Mouse (Mus musculus): ENCODE measurements at regions not wholly inside any gene's neighbourhood (a gene's known extent, or its start where the extent isn't known, plus 50 kb on each side); places are given as distances from the start of the nearest gene placed in this dataset.
A peak's percentile ranks its signal among the peaks of the same experiment; 100 is the strongest.
"Not testable (repeated sequence)": the region's sequence is repeated elsewhere in the genome, so short reads cannot be mapped to it uniquely, and the experiment has no call there.

- H3K36me3 ChIP-seq (ENCODE audit: control insufficient read depth, insufficient read depth, low read length); H3K4me3 ChIP-seq (ENCODE audit: low read depth, low read length); DNase-seq (ENCODE audit: low spot score); H3K4me1 ChIP-seq (replicated peaks; ENCODE audit: control insufficient read depth, insufficient read depth, low read length); H3K9me3 ChIP-seq (ENCODE audit: control insufficient read depth, low read length); H3K9ac ChIP-seq (ENCODE audit: low read depth, low read length); H3K27ac ChIP-seq (ENCODE audit: low read depth, low read length); H3K4me2 ChIP-seq (replicated peaks; ENCODE audit: low read depth, low read length); ATAC-seq (ENCODE audit: low FRiP score); H3K27me3 ChIP-seq (ENCODE audit: control insufficient read depth, insufficient read depth, low read length): not testable (repeated sequence)
- WGBS = 91% methylated on average over 10 of the region's 10 CpGs
Observed at GRCm38 (mm10) chr17:4894756-4895330, 99.3 kb upstream of the Arid1b start.

- Histone ChIP-seq H3K9ac (ENCODE audit: low read depth, low read length) (no peak overlapping the region), H3K27ac (ENCODE audit: low read depth, low read length) (no peak overlapping the region), H3K9me3 (ENCODE audit: control insufficient read depth, low read length) (no peaks in the 10 kb centered on the region), H3K27me3 (ENCODE audit: control insufficient read depth, insufficient read depth, low read length) (no peaks in the 10 kb centered on the region), H3K4me3 (ENCODE audit: low read depth, low read length) (no peak overlapping the region), H3K4me1 (replicated peaks; ENCODE audit: control insufficient read depth, insufficient read depth, low read length) (no peaks in the 10 kb centered on the region), H3K36me3 (ENCODE audit: control insufficient read depth, insufficient read depth, low read length) (no peaks in the 10 kb centered on the region), H3K4me2 (replicated peaks; ENCODE audit: low read depth, low read length) (no peak overlapping the region)
- WGBS = 83% methylated on average over 3 of the region's 3 CpGs
- ATAC-seq (ENCODE audit: low FRiP score) (no peak), DNase-seq (ENCODE audit: low spot score) (no peak)
Observed at GRCm38 (mm10) chr17:4903129-4903528, 91.0 kb upstream of the Arid1b start.

DNA sequence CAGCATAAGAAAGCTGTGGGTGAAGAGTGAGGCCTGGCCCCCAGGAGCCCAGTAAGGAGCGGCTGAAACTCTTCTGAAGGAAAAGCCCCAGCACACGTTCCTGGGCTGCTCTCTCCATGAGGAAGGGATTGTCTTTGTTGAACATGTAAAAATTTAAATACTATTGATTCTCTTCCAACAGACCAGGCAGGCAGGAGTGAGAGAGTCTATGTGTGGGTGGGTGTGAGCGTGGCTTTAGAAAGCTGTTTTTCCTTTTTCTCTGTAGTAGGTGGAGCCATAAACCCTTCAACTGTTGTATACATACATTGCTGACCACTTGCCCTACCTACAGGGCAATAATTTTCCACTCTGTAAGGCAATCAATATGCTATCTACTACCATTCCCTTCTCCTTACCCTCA is 87.6 kb upstream of the Arid1b start:
- Histone ChIP-seq H3K36me3 (ENCODE audit: control insufficient read depth, insufficient read depth, low read length) (no peaks in the 10 kb centered on the region), H3K9ac (ENCODE audit: low read depth, low read length) (no peak overlapping the region), H3K9me3 (ENCODE audit: control insufficient read depth, low read length) (no peaks in the 10 kb centered on the region), H3K4me1 (replicated peaks; ENCODE audit: control insufficient read depth, insufficient read depth, low read length) (no peaks in the 10 kb centered on the region), H3K27ac (ENCODE audit: low read depth, low read length) (peak overlapping the region; percentile 98), H3K4me3 (ENCODE audit: low read depth, low read length) (no peak overlapping the region), H3K4me2 (replicated peaks; ENCODE audit: low read depth, low read length) (no peak overlapping the region), H3K27me3 (ENCODE audit: control insufficient read depth, insufficient read depth, low read length) (no peaks in the 10 kb centered on the region)
- ATAC-seq (ENCODE audit: low FRiP score) = no peak
- WGBS = 39% methylated on average over 3 of the region's 3 CpGs
- DNase-seq (ENCODE audit: low spot score) = peak; percentile 15

DNA sequence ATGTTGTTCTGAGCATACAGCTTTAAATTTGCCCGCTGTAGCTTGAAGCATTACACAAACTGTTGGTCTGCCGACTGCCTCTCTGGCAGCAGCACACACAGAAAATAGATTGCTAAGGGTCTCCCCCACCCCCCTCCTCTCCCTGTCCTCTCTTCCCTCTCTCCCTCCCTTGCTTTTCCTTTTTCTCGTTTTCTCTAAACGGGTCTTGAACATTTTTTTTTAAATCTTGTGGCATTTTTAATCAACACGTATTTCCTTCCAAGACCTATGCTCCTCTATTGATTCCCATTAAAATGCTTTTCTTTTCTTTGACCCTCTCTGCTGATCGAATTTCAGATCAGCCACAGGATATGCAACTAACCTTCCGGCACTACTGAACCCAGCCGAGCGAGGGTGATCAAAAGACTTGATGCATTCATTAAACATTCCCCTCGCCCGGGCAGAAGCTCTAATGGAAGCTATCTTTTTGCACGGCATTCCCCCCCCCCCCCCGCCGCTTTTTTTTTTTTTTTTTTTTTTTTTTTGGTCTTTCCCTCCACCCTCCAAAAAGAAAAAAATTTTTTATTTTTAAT is 86.9 kb upstream of the Arid1b start:
- Histone ChIP-seq H3K4me1 (replicated peaks; ENCODE audit: control insufficient read depth, insufficient read depth, low read length) (no peaks in the 10 kb centered on the region), H3K4me3 (ENCODE audit: low read depth, low read length) (peak overlapping the region; percentile 40), H3K4me2 (replicated peaks; ENCODE audit: low read depth, low read length) (peak overlapping the region; percentile 34), H3K27ac (ENCODE audit: low read depth, low read length) (peak overlapping the region; percentile 98), H3K9ac (ENCODE audit: low read depth, low read length) (peak overlapping the region; percentile 32; the same call in 1 of the 2 replicates), H3K36me3 (ENCODE audit: control insufficient read depth, insufficient read depth, low read length) (no peaks in the 10 kb centered on the region), H3K27me3 (ENCODE audit: control insufficient read depth, insufficient read depth, low read length) (no peaks in the 10 kb centered on the region), H3K9me3 (ENCODE audit: control insufficient read depth, low read length) (no peaks in the 10 kb centered on the region)
- DNase-seq (ENCODE audit: low spot score) (peak; percentile 79), ATAC-seq (ENCODE audit: low FRiP score) (peak; percentile 79)
- under 1% methylated on average over 14 of the region's 14 CpGs for WGBS

GRCm38 (mm10) chr17:4907841-4908571 is 86.1 kb upstream of the Arid1b start:
- no peaks in the 10 kb centered on the region for H3K36me3 ChIP-seq (ENCODE audit: control insufficient read depth, insufficient read depth, low read length)

GRCm38 (mm10) chr17:4908572-4908965 is 85.6 kb upstream of the Arid1b start:
- 2% methylated on average over 17 of the region's 17 CpGs for WGBS
- H3K4me3 ChIP-seq (ENCODE audit: low read depth, low read length) = peak overlapping the region; percentile 40
- ATAC-seq (ENCODE audit: low FRiP score) (peak; percentile 49), DNase-seq (ENCODE audit: low spot score) (no peak)
- no peaks in the 10 kb centered on the region for H3K9me3 ChIP-seq (ENCODE audit: control insufficient read depth, low read length)
- peak overlapping the region; percentile 71 for H3K9ac ChIP-seq (ENCODE audit: low read depth, low read length)
- H3K4me2 ChIP-seq (replicated peaks; ENCODE audit: low read depth, low read length) = peak overlapping the region; percentile 48
- H3K27me3 ChIP-seq (ENCODE audit: control insufficient read depth, insufficient read depth, low read length) = no peaks in the 10 kb centered on the region
- H3K36me3 ChIP-seq (ENCODE audit: control insufficient read depth, insufficient read depth, low read length) = no peaks in the 10 kb centered on the region
- no peaks in the 10 kb centered on the region for H3K4me1 ChIP-seq (replicated peaks; ENCODE audit: control insufficient read depth, insufficient read depth, low read length)
- peak overlapping the region; percentile 98 for H3K27ac ChIP-seq (ENCODE audit: low read depth, low read length)

More at GRCm38 (mm10) chr17:4907841-4908571, 86.1 kb upstream of the Arid1b start:
- 0% methylated on average over 62 of the region's 85 CpGs for WGBS
- Histone ChIP-seq H3K4me3 (ENCODE audit: low read depth, low read length) (peak overlapping the region; percentile 40), H3K9ac (ENCODE audit: low read depth, low read length) (peak overlapping the region; percentile 71), H3K27ac (ENCODE audit: low read depth, low read length) (peak overlapping the region; percentile 98), H3K9me3 (ENCODE audit: control insufficient read depth, low read length) (no peaks in the 10 kb centered on the region), H3K4me2 (replicated peaks; ENCODE audit: low read depth, low read length) (peak overlapping the region; percentile 48), H3K4me1 (replicated peaks; ENCODE audit: control insufficient read depth, insufficient read depth, low read length) (no peaks in the 10 kb centered on the region), H3K27me3 (ENCODE audit: control insufficient read depth, insufficient read depth, low read length) (no peaks in the 10 kb centered on the region)
- peak; percentile 96 for ATAC-seq (ENCODE audit: low FRiP score)
- peak; percentile 96 for DNase-seq (ENCODE audit: low spot score)

GRCm38 (mm10) chr17:4910182-4910581 is 84.0 kb upstream of the Arid1b start:
- Histone ChIP-seq H3K4me2 (replicated peaks; ENCODE audit: low read depth, low read length) (no peak overlapping the region), H3K27ac (ENCODE audit: low read depth, low read length) (no peak overlapping the region), H3K36me3 (ENCODE audit: control insufficient read depth, insufficient read depth, low read length) (no peaks in the 10 kb centered on the region), H3K4me3 (ENCODE audit: low read depth, low read length) (no peak overlapping the region), H3K27me3 (ENCODE audit: control insufficient read depth, insufficient read depth, low read length) (no peaks in the 10 kb centered on the region), H3K4me1 (replicated peaks; ENCODE audit: control insufficient read depth, insufficient read depth, low read length) (no peaks in the 10 kb centered on the region), H3K9ac (ENCODE audit: low read depth, low read length) (no peak overlapping the region), H3K9me3 (ENCODE audit: control insufficient read depth, low read length) (no peaks in the 10 kb centered on the region)
- DNase-seq (ENCODE audit: low spot score) (no peak), ATAC-seq (ENCODE audit: low FRiP score) (no peak)
- WGBS = 85% methylated on average over 5 of the region's 5 CpGs

DNA sequence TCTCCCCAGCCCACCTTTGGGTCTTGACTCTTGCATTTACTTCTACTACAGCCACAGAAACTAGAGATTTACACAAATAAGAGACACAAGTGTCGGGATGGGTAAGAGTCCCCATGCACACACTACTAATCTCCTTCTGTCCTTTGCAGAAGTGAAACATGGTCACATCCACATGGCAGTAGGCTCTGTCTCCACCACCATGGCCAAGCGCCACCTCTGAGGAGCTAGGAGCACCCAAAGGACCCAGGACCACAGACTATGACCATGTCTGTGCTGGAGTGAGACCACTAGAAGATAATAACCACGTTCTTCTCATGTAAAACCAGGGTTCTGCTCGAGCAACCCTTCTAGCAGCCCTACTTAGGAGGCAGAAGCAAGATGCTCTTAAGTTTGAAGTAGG is 81.1 kb upstream of the Arid1b start:
- Histone ChIP-seq H3K27me3 (ENCODE audit: control insufficient read depth, insufficient read depth, low read length) (no peaks in the 10 kb centered on the region), H3K4me1 (replicated peaks; ENCODE audit: control insufficient read depth, insufficient read depth, low read length) (no peaks in the 10 kb centered on the region), H3K9ac (ENCODE audit: low read depth, low read length) (no peak overlapping the region), H3K36me3 (ENCODE audit: control insufficient read depth, insufficient read depth, low read length) (no peaks in the 10 kb centered on the region), H3K4me3 (ENCODE audit: low read depth, low read length) (no peak overlapping the region), H3K9me3 (ENCODE audit: control insufficient read depth, low read length) (no peaks in the 10 kb centered on the region), H3K4me2 (replicated peaks; ENCODE audit: low read depth, low read length) (no peak overlapping the region), H3K27ac (ENCODE audit: low read depth, low read length) (no peak overlapping the region)
- 82% methylated on average over 4 of the region's 4 CpGs for WGBS
- no peak for ATAC-seq (ENCODE audit: low FRiP score)
- DNase-seq (ENCODE audit: low spot score) = no peak

Data from hindbrain, embryonic 11.5 days (tissue).